Mouse (Mus musculus) liver, postnatal 0 days (tissue): Measurements from ENCODE around the gene Chst11.

Experiments used
- CTCF ChIP-seq: sonication (generic); IDR thresholded peaks from 2 replicates; pipeline ENCODE4 v1.5.1; 2016; ENCODE audit warnings: antibody characterized with exemption, low read depth
- EP300 ChIP-seq: IDR thresholded peaks from 2 replicates; pipeline ENCODE4 v1.6.1; 2016; ENCODE audit warnings: antibody characterized with exemption, low read depth, mild to moderate bottlenecking

- TF ChIP-seq CTCF (no peak), EP300 (no peak)
These were observed 64.0 kb downstream of the Chst11 start for GRCm38 (mm10) chr10:83049174-83049780.
